Mouse (Mus musculus): Measurements from ENCODE around the gene Ctsh.
"Not testable (repeated sequence)": the region's sequence is repeated elsewhere in the genome, so short reads cannot be mapped to it uniquely, and the experiment has no call there.

GRCm38 (mm10) chr9:90060932-90061331 is 7.0 kb downstream of the Ctsh start:
- not testable (repeated sequence) for TF ChIP-seq CTCF (IDR thresholded peaks at IDR 0.05; ENCODE audit: low read depth, low read length); POLR2A (IDR thresholded peaks at IDR 0.05; ENCODE audit: insufficient read depth, low read length)

Measured in ES-Bruce4 (cell line).